Mouse (Mus musculus) forebrain, embryonic 15.5 days (tissue): ENCODE results near the gene 3110009E18Rik. TPM values are rescaled to one million over a fixed set of nuclear protein-coding genes. Genes with fewer than 3 reads are reported as not detected.
A peak's percentile ranks its signal among the peaks of the same experiment; 100 is the strongest.
"Not testable (repeated sequence)": the region's sequence is repeated elsewhere in the genome, so short reads cannot be mapped to it uniquely, and the experiment has no call there.

Experiments used
- ATAC-seq: fragments of 200-750 bp; cut with Nextera tagmentation; replicated peaks from 2 replicates; pipeline ENCODE4 v1.8.0; 2017; ENCODE audit warnings: mild to moderate bottlenecking, moderate TSS enrichment, moderate library complexity
- H3K27ac ChIP-seq: fragments of 300-500 bp; sonication (generic); replicated peaks from 2 replicates; pipeline ENCODE4 v1.5.1; 2015; ENCODE audit warnings: mild to moderate bottlenecking, inconsistent platforms
- H3K27me3 ChIP-seq: fragments of 300-500 bp; sonication (generic); 2 replicates; pipeline ENCODE4 v1.6.1; 2015; ENCODE audit warnings: inconsistent platforms
- H3K36me3 ChIP-seq: fragments of 300-500 bp; sonication (generic); 2 replicates; pipeline ENCODE4 v1.6.1; 2015; ENCODE audit warnings: mild to moderate bottlenecking, inconsistent platforms
- H3K4me1 ChIP-seq: fragments of 300-500 bp; sonication (generic); 2 replicates; pipeline ENCODE4 v1.6.1; 2015; ENCODE audit warnings: inconsistent platforms
- H3K4me2 ChIP-seq: fragments of 300-500 bp; sonication (generic); replicated peaks from 2 replicates; pipeline ENCODE4 v1.6.1; 2015; ENCODE audit warnings: mild to moderate bottlenecking, inconsistent platforms
- H3K4me3 ChIP-seq: fragments of 300-500 bp; sonication (generic); 2 replicates; pipeline ENCODE4 v1.5.1; 2015; ENCODE audit warnings: mild to moderate bottlenecking, inconsistent platforms
- H3K9ac ChIP-seq: fragments of 300-500 bp; sonication (generic); replicated peaks from 2 replicates; pipeline ENCODE4 v1.6.1; 2015; ENCODE audit warnings: mild to moderate bottlenecking, inconsistent platforms
- H3K9me3 ChIP-seq: fragments of 300-500 bp; sonication (generic); 2 replicates; pipeline ENCODE4 v1.6.1; 2016; ENCODE audit warnings: inconsistent platforms
- whole genome bisulfite sequencing: fragments of 180-500 bp; shearing (Covaris S2); methylation state at CpG from one replicate; pipeline ENCODE4 v1.1.7; 2015; ENCODE audit warnings: mixed read lengths; 5-methylcytosine and 5-hydroxymethylcytosine counted together
- polyA plus RNA-seq: library from polyadenylated mRNA; unstranded; fragments of >200 nt; fragmentation: Nextera tagmentation; extraction: Ambion mirVana; gene quantifications from 2 replicates; pipeline ENCODE4 v1.2.1, GENCODE M21; 2015

3110009E18Rik gene
- polyA plus RNA-seq, 1 experiment from 2014 or later = 26.0 TPM

GRCm38 (mm10) chr1:120086644-120087043, 34.3 kb upstream of the 3110009E18Rik start:
- H3K9ac ChIP-seq = no peak overlapping the region
- no peaks in the 10 kb centered on the region for H3K9me3 ChIP-seq
- no peak overlapping the region for H3K4me3 ChIP-seq
- H3K27ac ChIP-seq = no peak overlapping the region
- WGBS = 55% methylated on average over 13 of the region's 13 CpGs
- no peak for ATAC-seq
- no peak overlapping the region for H3K4me2 ChIP-seq
- H3K36me3 ChIP-seq = no peaks in the 10 kb centered on the region
- no peaks in the 10 kb centered on the region for H3K27me3 ChIP-seq
- no peaks in the 10 kb centered on the region for H3K4me1 ChIP-seq

- no peaks in the 10 kb centered on the region for H3K27me3 ChIP-seq
- no peaks in the 10 kb centered on the region for H3K36me3 ChIP-seq
- no peaks in the 10 kb centered on the region for H3K9me3 ChIP-seq
- H3K4me2 ChIP-seq = no peak overlapping the region
- no peak for ATAC-seq
- H3K4me1 ChIP-seq = no peaks in the 10 kb centered on the region
- H3K4me3 ChIP-seq = no peak overlapping the region
- H3K27ac ChIP-seq = no peak overlapping the region
- WGBS = 14% methylated on average over 5 of the region's 5 CpGs
- H3K9ac ChIP-seq = no peak overlapping the region
These were observed 31.8 kb upstream of the 3110009E18Rik start for GRCm38 (mm10) chr1:120089180-120089579.

GRCm38 (mm10) chr1:120090880-120091570, 30.0 kb upstream of the 3110009E18Rik start:
- Histone ChIP-seq H3K27me3 (no peaks in the 10 kb centered on the region), H3K9ac (no peak overlapping the region), H3K4me3 (no peak overlapping the region), H3K36me3 (no peaks in the 10 kb centered on the region), H3K4me2 (no peak overlapping the region), H3K9me3 (no peaks in the 10 kb centered on the region), H3K27ac (no peak overlapping the region), H3K4me1 (no peaks in the 10 kb centered on the region)
- no peak for ATAC-seq
- WGBS = 86% methylated on average over 8 of the region's 8 CpGs

- not testable (repeated sequence) for H3K4me1 ChIP-seq, H3K4me3 ChIP-seq, H3K27ac ChIP-seq, H3K9ac ChIP-seq, H3K27me3 ChIP-seq, H3K36me3 ChIP-seq, H3K9me3 ChIP-seq, H3K4me2 ChIP-seq
- 54% methylated on average over 11 of the region's 14 CpGs for WGBS
- peak; percentile 63 for ATAC-seq
These were observed 27.4 kb upstream of the 3110009E18Rik start for GRCm38 (mm10) chr1:120093482-120094134.

- Histone ChIP-seq H3K4me3 (no peak overlapping the region), H3K9me3 (no peaks in the 10 kb centered on the region), H3K4me2 (no peak overlapping the region), H3K27me3 (no peaks in the 10 kb centered on the region), H3K36me3 (no peaks in the 10 kb centered on the region), H3K9ac (no peak overlapping the region), H3K27ac (no peak overlapping the region), H3K4me1 (no peaks in the 10 kb centered on the region)
- ATAC-seq = no peak
- WGBS = 77% methylated on average over 3 of the region's 3 CpGs
These were observed 26.1 kb upstream of the 3110009E18Rik start for GRCm38 (mm10) chr1:120094920-120095319.

GRCm38 (mm10) chr1:120098327-120098726, 22.7 kb upstream of the 3110009E18Rik start:
- H3K4me3 ChIP-seq = no peak overlapping the region
- no peak overlapping the region for H3K9ac ChIP-seq
- 11% methylated on average over 7 of the region's 7 CpGs for WGBS
- no peak overlapping the region for H3K4me2 ChIP-seq
- ATAC-seq = no peak
- no peaks in the 10 kb centered on the region for H3K36me3 ChIP-seq
- no peak overlapping the region for H3K27ac ChIP-seq
- no peaks in the 10 kb centered on the region for H3K27me3 ChIP-seq
- H3K4me1 ChIP-seq = no peaks in the 10 kb centered on the region
- H3K9me3 ChIP-seq = no peaks in the 10 kb centered on the region

- Histone ChIP-seq H3K27ac (no peak overlapping the region), H3K36me3 (no peaks in the 10 kb centered on the region), H3K9me3 (no peaks in the 10 kb centered on the region), H3K4me1 (no peaks in the 10 kb centered on the region), H3K4me3 (no peak overlapping the region), H3K9ac (no peak overlapping the region), H3K27me3 (no peaks in the 10 kb centered on the region), H3K4me2 (no peak overlapping the region)
- WGBS = 82% methylated on average over 6 of the region's 6 CpGs
- no peak for ATAC-seq
These were observed 21.5 kb upstream of the 3110009E18Rik start for GRCm38 (mm10) chr1:120099483-120099882.

GRCm38 (mm10) chr1:120100456-120101226, 20.3 kb upstream of the 3110009E18Rik start:
- H3K9ac ChIP-seq = no peak overlapping the region
- WGBS = 88% methylated on average over 8 of the region's 8 CpGs
- no peak for ATAC-seq
- H3K36me3 ChIP-seq = no peaks in the 10 kb centered on the region
- no peak overlapping the region for H3K4me2 ChIP-seq
- H3K27ac ChIP-seq = no peak overlapping the region
- H3K9me3 ChIP-seq = no peaks in the 10 kb centered on the region
- no peaks in the 10 kb centered on the region for H3K27me3 ChIP-seq
- no peaks in the 10 kb centered on the region for H3K4me1 ChIP-seq
- H3K4me3 ChIP-seq = no peak overlapping the region

GRCm38 (mm10) chr1:120101227-120101609, 19.8 kb upstream of the 3110009E18Rik start:
- no peak overlapping the region for H3K27ac ChIP-seq
- H3K4me2 ChIP-seq = no peak overlapping the region
- ATAC-seq = no peak
- H3K9me3 ChIP-seq = no peaks in the 10 kb centered on the region
- no peaks in the 10 kb centered on the region for H3K27me3 ChIP-seq
- 86% methylated on average over 3 of the region's 3 CpGs for WGBS
- no peaks in the 10 kb centered on the region for H3K4me1 ChIP-seq
- no peak overlapping the region for H3K9ac ChIP-seq
- H3K36me3 ChIP-seq = no peaks in the 10 kb centered on the region
- H3K4me3 ChIP-seq = no peak overlapping the region

GRCm38 (mm10) chr1:120105556-120105959, 15.4 kb upstream of the 3110009E18Rik start:
- H3K4me1 ChIP-seq = no peaks in the 10 kb centered on the region
- H3K4me2 ChIP-seq = no peak overlapping the region
- H3K36me3 ChIP-seq = no peaks in the 10 kb centered on the region
- no peak overlapping the region for H3K9ac ChIP-seq
- WGBS = 63% methylated on average over 5 of the region's 5 CpGs
- no peak overlapping the region for H3K4me3 ChIP-seq
- no peak overlapping the region for H3K27ac ChIP-seq
- H3K9me3 ChIP-seq = no peaks in the 10 kb centered on the region
- no peaks in the 10 kb centered on the region for H3K27me3 ChIP-seq
- ATAC-seq = no peak

GRCm38 (mm10) chr1:120109741-120110432, 11.1 kb upstream of the 3110009E18Rik start:
- Histone ChIP-seq H3K36me3 (peaks cover 9% of the 10 kb centered on the region), H3K4me1 (no peaks in the 10 kb centered on the region; the same call in 1 of the 2 replicates), H3K4me2 (no peak overlapping the region), H3K27me3 (no peaks in the 10 kb centered on the region), H3K9ac (no peak overlapping the region), H3K4me3 (no peak overlapping the region), H3K27ac (no peak overlapping the region), H3K9me3 (no peaks in the 10 kb centered on the region)
- no peak for ATAC-seq
- WGBS = 89% methylated on average over 19 of the region's 19 CpGs

GRCm38 (mm10) chr1:120111766-120112165, 9.2 kb upstream of the 3110009E18Rik start:
- H3K27me3 ChIP-seq = no peaks in the 10 kb centered on the region

More at GRCm38 (mm10) chr1:120111766-120112165, 9.2 kb upstream of the 3110009E18Rik start:
- no peaks in the 10 kb centered on the region for H3K9me3 ChIP-seq
- no peak overlapping the region for H3K27ac ChIP-seq
- H3K9ac ChIP-seq = no peak overlapping the region
- H3K4me3 ChIP-seq = no peak overlapping the region
- no peak overlapping the region for H3K4me2 ChIP-seq
- no peak for ATAC-seq
- peaks cover 10% of the 10 kb centered on the region for H3K4me1 ChIP-seq
- peaks cover 10% of the 10 kb centered on the region for H3K36me3 ChIP-seq
- WGBS = 79% methylated on average over 8 of the region's 8 CpGs
